In the genomic region with DNA sequence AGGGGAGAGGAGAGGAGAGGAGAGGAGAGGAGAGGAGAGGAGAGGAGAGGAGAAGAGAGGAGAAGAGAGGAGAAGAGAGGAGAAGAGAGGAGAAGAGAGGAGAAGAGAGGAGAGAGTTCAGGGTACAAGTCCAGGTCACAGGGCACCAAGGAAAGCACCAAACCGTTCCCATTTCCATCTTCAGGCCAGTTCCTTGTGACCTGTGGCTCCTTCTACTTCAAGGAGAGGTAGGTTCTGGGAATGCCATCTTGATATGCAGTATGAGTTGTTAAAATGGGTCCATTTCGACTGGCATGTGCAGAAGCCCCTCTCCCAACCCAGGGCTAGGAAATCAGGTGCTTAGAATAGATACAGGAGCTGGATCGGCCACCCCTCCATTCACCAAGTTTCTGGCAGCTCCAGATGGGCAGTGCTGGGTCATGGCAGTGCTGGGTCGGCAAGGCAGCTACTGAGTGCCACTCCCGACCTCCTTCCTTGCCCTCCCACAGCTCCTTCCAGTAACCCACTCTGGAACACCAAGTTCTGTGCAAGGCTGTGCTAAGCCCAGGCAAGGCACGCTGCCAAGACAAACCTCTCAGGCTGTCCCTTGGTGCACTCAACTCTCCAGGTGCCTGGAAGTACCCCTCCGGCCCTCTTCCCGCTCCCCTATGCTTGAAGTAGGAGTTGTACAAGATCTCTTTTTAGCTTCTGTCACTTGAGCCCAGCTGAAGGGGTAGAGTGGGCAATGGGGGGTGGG, we compare ENCODE assay signal across 12 mouse cellular contexts. TPM values are rescaled to one million over a fixed set of nuclear protein-coding genes. Genes with fewer than 3 reads are reported as not detected.
DNase-seq lines count a peak whose midpoint lies in the region; ATAC-seq and TF ChIP-seq lines count a peak whose summit lies in the region.
"Had no signal": no experiment of that assay in that cellular context is flagged by ENCODE, and none has a peak within 500 bp of the region (broad histone marks: within the 10 kb centered on the region; RNA-seq: fewer than 3 reads in every experiment).

No protein-coding gene starts in this region.

- peak overlapping the region; percentile 39 for H3K4me2 ChIP-seq in kidney, embryonic 15.5 days
- H3K4me2 ChIP-seq in lung, embryonic 14.5 days: peak overlapping the region; percentile 37
- H3K4me2 ChIP-seq: hindbrain, embryonic 14.5 days; limb, embryonic 12.5 days had no signal

- H3K27ac ChIP-seq in kidney, embryonic 15.5 days: peak overlapping the region; percentile 58
- peak overlapping the region; percentile 78 for H3K27ac ChIP-seq in lung, embryonic 14.5 days (ENCODE audit: low read depth)
- H3K27ac ChIP-seq: hindbrain, embryonic 14.5 days; limb, embryonic 12.5 days had no signal

- DNase-seq in ovary, adult 18-20 months (ENCODE audit: low spot score): peak; percentile 69
- DNase-seq in ovary, postnatal 10 days (ENCODE audit: low spot score): no peak
- peak; percentile 84 for DNase-seq in lung, embryonic 14.5 days
- DNase-seq in layer of hippocampus, adult 9-10 months (ENCODE audit: low spot score): no peak
- no peak for DNase-seq in cerebellum, postnatal 25 days
- no peak for DNase-seq in gastrocnemius, postnatal 10 days
- DNase-seq: right cerebral cortex, postnatal 4 days had no signal

- H3K27me3 ChIP-seq in kidney, embryonic 15.5 days: peaks cover 12% of the 10 kb centered on the region; the same call in 1 of the 2 replicates
- no peaks in the 10 kb centered on the region for H3K27me3 ChIP-seq in lung, embryonic 14.5 days (ENCODE audit: insufficient read depth, low read length)

- WGBS in kidney, embryonic 15.5 days: 49% methylated on average over 8 of the region's 8 CpGs
- WGBS in lung, embryonic 14.5 days: 38% methylated on average over 8 of the region's 8 CpGs

- TF ChIP-seq CTCF in lung, embryonic 14.5 days (IDR thresholded peaks at IDR 0.05; ENCODE audit: low read depth): no peak

- no peak for ATAC-seq in kidney, embryonic 15.5 days (replicated peaks; ENCODE audit: low FRiP score)
- peak; percentile 50 for ATAC-seq in lung, embryonic 14.5 days (ENCODE audit: insufficient read depth)

- H3K4me1 ChIP-seq in kidney, embryonic 15.5 days: peaks cover 54% of the 10 kb centered on the region
- H3K4me1 ChIP-seq in lung, embryonic 14.5 days (ENCODE audit: insufficient read depth): peaks cover 9% of the 10 kb centered on the region; the same call in 1 of the 2 replicates
- H3K4me1 ChIP-seq: limb, embryonic 12.5 days had no signal

- H3K9me3 ChIP-seq in kidney, embryonic 15.5 days (replicated peaks): no peaks in the 10 kb centered on the region
- H3K9me3 ChIP-seq in lung, embryonic 14.5 days (ENCODE audit: low read depth, low read length): no peaks in the 10 kb centered on the region
- H3K9me3 ChIP-seq: limb, embryonic 12.5 days had no signal

- H3K36me3 ChIP-seq in kidney, embryonic 15.5 days: peaks cover 5% of the 10 kb centered on the region
- H3K36me3 ChIP-seq in lung, embryonic 14.5 days (ENCODE audit: insufficient read depth): no peaks in the 10 kb centered on the region
- H3K36me3 ChIP-seq: limb, embryonic 12.5 days had no signal

- H3K4me3 ChIP-seq in kidney, embryonic 15.5 days (replicated peaks): peak overlapping the region; percentile 18; the same call in 1 of the 2 replicates
- H3K4me3 ChIP-seq in lung, embryonic 14.5 days (ENCODE audit: low read depth, low read length): no peak overlapping the region
- H3K4me3 ChIP-seq: limb, embryonic 12.5 days; myocyte had no signal

- 0 out of 2 replicates have a peak overlapping the region, but pooled peaks have one; percentile 14 for H3K9ac ChIP-seq in kidney, embryonic 15.5 days
- H3K9ac ChIP-seq in lung, embryonic 14.5 days: no peak overlapping the region
- H3K9ac ChIP-seq: hindbrain, embryonic 14.5 days; limb, embryonic 12.5 days had no signal

RNA-seq across cellular contexts. Expression of gene Prr15l, which starts 3.6 kb away (rescaled TPM):
- polyA plus RNA-seq in kidney, embryonic 15.5 days (2015; fragmentation: Nextera tagmentation; extraction: Ambion mirVana): 37.6 and 38.7 TPM in 2 replicates
- polyA plus RNA-seq in lung, embryonic 14.5 days (2014; fragmentation: Nextera tagmentation; extraction: Ambion mirVana): 24.1 and 30.8 TPM in 2 replicates
- not detected for total RNA-seq in gastrocnemius, postnatal 10 days (2021)
- total RNA-seq: gastrocnemius, postnatal 4 days had no signal

RNA-seq across cellular contexts. Expression of gene Pnpo, which starts 12.3 kb away (rescaled TPM):
- 34.3 and 42.6 TPM in 2 replicates for polyA plus RNA-seq in kidney, embryonic 15.5 days (2015; fragmentation: Nextera tagmentation; extraction: Ambion mirVana)
- 18.4 and 19.5 TPM in 2 replicates for polyA plus RNA-seq in lung, embryonic 14.5 days (2014; fragmentation: Nextera tagmentation; extraction: Ambion mirVana)
- 1 to 10 TPM; 8.4 to 9.4 TPM for total RNA-seq in gastrocnemius, postnatal 10 days (2021)

RNA-seq across cellular contexts. Expression of gene Cdk5rap3, which starts 15.2 kb away (rescaled TPM):
- 78.9 and 79.5 TPM in 2 replicates for polyA plus RNA-seq in kidney, embryonic 15.5 days (2015; fragmentation: Nextera tagmentation; extraction: Ambion mirVana)
- 61.8 and 63.8 TPM in 2 replicates for polyA plus RNA-seq in lung, embryonic 14.5 days (2014; fragmentation: Nextera tagmentation; extraction: Ambion mirVana)
- total RNA-seq in gastrocnemius, postnatal 10 days (2021): 10 to 100 TPM; 30.0 to 39.3 TPM

RNA-seq across cellular contexts. Expression of gene Sp2, which starts 51.3 kb away (rescaled TPM):
- polyA plus RNA-seq in kidney, embryonic 15.5 days (2015; fragmentation: Nextera tagmentation; extraction: Ambion mirVana): 19.9 and 22.7 TPM in 2 replicates
- polyA plus RNA-seq in lung, embryonic 14.5 days (2014; fragmentation: Nextera tagmentation; extraction: Ambion mirVana): 22.3 and 23.7 TPM in 2 replicates
- total RNA-seq in gastrocnemius, postnatal 10 days (2021): 10 to 100 TPM; 15.2 to 15.9 TPM

Comparison
In these comparisons a context has a peak if more than half of its experiments do, and no peak if none do; other contexts are left out.
1. DNase-seq: peak in ovary, adult 18-20 months (single experiment) and lung, embryonic 14.5 days (single experiment); none in ovary, postnatal 10 days (single experiment), layer of hippocampus, adult 9-10 months (single experiment), cerebellum, postnatal 25 days (0 of 2) and gastrocnemius, postnatal 10 days (single experiment).